Mouse (Mus musculus): ENCODE measurements around the gene Phactr4. TPM values are rescaled to one million over a fixed set of nuclear protein-coding genes. Genes with fewer than 3 reads are reported as not detected.

Gene Phactr4
- polyA plus RNA-seq, 1 experiment from 2014 or later, result 22.2 TPM

GRCm38 (mm10) chr4:132350854-132351253 is 71.4 kb downstream of the Phactr4 start:
- Histone ChIP-seq H3K36me3 (ENCODE audit: control insufficient read depth, insufficient read depth, low read length) (0 out of 2 replicates have a peak, but pooled peaks cover 3% of the 10 kb centered on the region), H3K4me1 (ENCODE audit: control insufficient read depth, insufficient read depth, low read length) (peaks cover 9% of the 10 kb centered on the region), H3K27me3 (ENCODE audit: control insufficient read depth, insufficient read depth, low read length) (no peaks in the 10 kb centered on the region), H3K4me3 (ENCODE audit: low read depth, low read length) (no peak overlapping the region), H3K4me2 (no peak overlapping the region), H3K9ac (ENCODE audit: low read length) (no peak overlapping the region), H3K27ac (ENCODE audit: low read depth, low read length) (no peak overlapping the region), H3K9me3 (ENCODE audit: control insufficient read depth, low read length) (no peaks in the 10 kb centered on the region)
- WGBS, result 63% methylated on average over 3 of the region's 3 CpGs
- DNase-seq (ENCODE audit: low spot score, missing footprints) (no peak), ATAC-seq (ENCODE audit: low FRiP score) (no peak)

- Histone ChIP-seq H3K27ac (ENCODE audit: low read depth, low read length) (no peak overlapping the region), H3K4me1 (ENCODE audit: control insufficient read depth, insufficient read depth, low read length) (peaks cover 9% of the 10 kb centered on the region), H3K4me3 (ENCODE audit: low read depth, low read length) (no peak overlapping the region), H3K4me2 (no peak overlapping the region), H3K27me3 (ENCODE audit: control insufficient read depth, insufficient read depth, low read length) (no peaks in the 10 kb centered on the region), H3K36me3 (ENCODE audit: control insufficient read depth, insufficient read depth, low read length) (0 out of 2 replicates have a peak, but pooled peaks cover 3% of the 10 kb centered on the region), H3K9ac (ENCODE audit: low read length) (no peak overlapping the region), H3K9me3 (ENCODE audit: control insufficient read depth, low read length) (no peaks in the 10 kb centered on the region)
- DNase-seq (ENCODE audit: low spot score, missing footprints) (peak; percentile 53), ATAC-seq (ENCODE audit: low FRiP score) (no peak)
- 35% methylated on average over 2 of the region's 2 CpGs for WGBS
Observed at GRCm38 (mm10) chr4:132350123-132350740, 72.1 kb downstream of the Phactr4 start.

DNA sequence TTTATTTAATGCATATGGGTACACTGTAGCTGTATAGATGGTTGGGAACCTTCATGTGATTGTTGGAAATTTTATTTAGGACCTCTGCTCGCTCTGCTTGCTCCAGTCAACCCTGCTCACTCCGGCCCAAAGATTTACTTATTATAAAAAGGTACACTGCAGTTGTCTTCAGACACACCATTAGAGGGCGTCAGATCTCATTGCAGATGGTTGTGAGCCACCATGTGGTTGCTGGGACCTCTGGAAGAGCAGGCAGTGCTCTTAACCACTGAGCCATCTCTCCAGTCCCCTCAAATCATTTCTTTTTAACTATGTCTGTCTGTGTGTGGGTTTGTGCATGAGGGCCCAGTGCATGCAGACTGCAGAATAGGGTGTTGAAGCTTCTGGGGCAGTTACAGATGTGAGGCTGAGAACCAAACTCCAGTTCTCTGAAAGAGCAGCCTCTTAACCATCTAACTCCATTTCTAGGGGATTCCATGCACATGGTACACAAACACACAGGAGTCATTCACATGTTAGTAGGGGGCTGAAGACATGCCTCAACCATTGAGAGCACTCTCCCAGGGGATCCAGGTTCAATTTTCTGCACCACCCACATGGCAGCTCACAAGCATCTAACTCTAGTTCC is 72.7 kb downstream of the Phactr4 start:
- DNase-seq (ENCODE audit: low spot score, missing footprints) (no peak), ATAC-seq (ENCODE audit: low FRiP score) (no peak)
- H3K27me3 ChIP-seq (ENCODE audit: control insufficient read depth, insufficient read depth, low read length), result no peaks in the 10 kb centered on the region
- no peak overlapping the region for H3K4me3 ChIP-seq (ENCODE audit: low read depth, low read length)
- H3K9me3 ChIP-seq (ENCODE audit: control insufficient read depth, low read length), result no peaks in the 10 kb centered on the region
- H3K36me3 ChIP-seq (ENCODE audit: control insufficient read depth, insufficient read depth, low read length), result 0 out of 2 replicates have a peak, but pooled peaks cover 3% of the 10 kb centered on the region
- no peak overlapping the region for H3K4me2 ChIP-seq
- no peak overlapping the region for H3K9ac ChIP-seq (ENCODE audit: low read length)
- WGBS, result 63% methylated on average over 3 of the region's 3 CpGs
- H3K4me1 ChIP-seq (ENCODE audit: control insufficient read depth, insufficient read depth, low read length), result peaks cover 12% of the 10 kb centered on the region
- no peak overlapping the region for H3K27ac ChIP-seq (ENCODE audit: low read depth, low read length)

- H3K4me2 ChIP-seq, result no peak overlapping the region
- H3K9me3 ChIP-seq (ENCODE audit: control insufficient read depth, low read length), result no peaks in the 10 kb centered on the region
- no peaks in the 10 kb centered on the region for H3K27me3 ChIP-seq (ENCODE audit: control insufficient read depth, insufficient read depth, low read length)
- H3K36me3 ChIP-seq (ENCODE audit: control insufficient read depth, insufficient read depth, low read length), result 0 out of 2 replicates have a peak, but pooled peaks cover 3% of the 10 kb centered on the region
- ATAC-seq (ENCODE audit: low FRiP score), result no peak
- no peak overlapping the region for H3K27ac ChIP-seq (ENCODE audit: low read depth, low read length)
- 54% methylated on average over 3 of the region's 3 CpGs for WGBS
- no peak overlapping the region for H3K9ac ChIP-seq (ENCODE audit: low read length)
- H3K4me3 ChIP-seq (ENCODE audit: low read depth, low read length), result no peak overlapping the region
- H3K4me1 ChIP-seq (ENCODE audit: control insufficient read depth, insufficient read depth, low read length), result peaks cover 18% of the 10 kb centered on the region
- DNase-seq (ENCODE audit: low spot score, missing footprints), result no peak
Observed at GRCm38 (mm10) chr4:132346661-132347060, 75.6 kb downstream of the Phactr4 start.

- Histone ChIP-seq H3K4me1 (ENCODE audit: control insufficient read depth, insufficient read depth, low read length) (peaks cover 18% of the 10 kb centered on the region), H3K9me3 (ENCODE audit: control insufficient read depth, low read length) (no peaks in the 10 kb centered on the region), H3K9ac (ENCODE audit: low read length) (no peak overlapping the region), H3K27ac (ENCODE audit: low read depth, low read length) (no peak overlapping the region), H3K36me3 (ENCODE audit: control insufficient read depth, insufficient read depth, low read length) (0 out of 2 replicates have a peak, but pooled peaks cover 3% of the 10 kb centered on the region), H3K4me3 (ENCODE audit: low read depth, low read length) (no peak overlapping the region), H3K4me2 (no peak overlapping the region), H3K27me3 (ENCODE audit: control insufficient read depth, insufficient read depth, low read length) (no peaks in the 10 kb centered on the region)
- WGBS, result 83% methylated on average over 4 of the region's 4 CpGs
- DNase-seq (ENCODE audit: low spot score, missing footprints) (no peak), ATAC-seq (ENCODE audit: low FRiP score) (no peak)
Observed at GRCm38 (mm10) chr4:132346261-132346660, 76.0 kb downstream of the Phactr4 start.

- H3K4me1 ChIP-seq (ENCODE audit: control insufficient read depth, insufficient read depth, low read length), result peaks cover 18% of the 10 kb centered on the region
- H3K4me3 ChIP-seq (ENCODE audit: low read depth, low read length), result no peak overlapping the region
- H3K27ac ChIP-seq (ENCODE audit: low read depth, low read length), result no peak overlapping the region
- DNase-seq (ENCODE audit: low spot score, missing footprints) (no peak), ATAC-seq (ENCODE audit: low FRiP score) (peak; percentile 13; the same call in 1 of the 2 replicates)
- H3K4me2 ChIP-seq, result no peak overlapping the region
- H3K27me3 ChIP-seq (ENCODE audit: control insufficient read depth, insufficient read depth, low read length), result no peaks in the 10 kb centered on the region
- H3K9me3 ChIP-seq (ENCODE audit: control insufficient read depth, low read length), result no peaks in the 10 kb centered on the region
- 46% methylated on average over 5 of the region's 5 CpGs for WGBS
- 0 out of 2 replicates have a peak, but pooled peaks cover under 1% of the 10 kb centered on the region for H3K36me3 ChIP-seq (ENCODE audit: control insufficient read depth, insufficient read depth, low read length)
- H3K9ac ChIP-seq (ENCODE audit: low read length), result no peak overlapping the region
Observed at GRCm38 (mm10) chr4:132345843-132346212, 76.5 kb downstream of the Phactr4 start.

- peak overlapping the region; percentile 81 for H3K4me3 ChIP-seq (ENCODE audit: low read depth, low read length)
Observed at GRCm38 (mm10) chr4:132345135-132345842, 77.0 kb downstream of the Phactr4 start.

DNA sequence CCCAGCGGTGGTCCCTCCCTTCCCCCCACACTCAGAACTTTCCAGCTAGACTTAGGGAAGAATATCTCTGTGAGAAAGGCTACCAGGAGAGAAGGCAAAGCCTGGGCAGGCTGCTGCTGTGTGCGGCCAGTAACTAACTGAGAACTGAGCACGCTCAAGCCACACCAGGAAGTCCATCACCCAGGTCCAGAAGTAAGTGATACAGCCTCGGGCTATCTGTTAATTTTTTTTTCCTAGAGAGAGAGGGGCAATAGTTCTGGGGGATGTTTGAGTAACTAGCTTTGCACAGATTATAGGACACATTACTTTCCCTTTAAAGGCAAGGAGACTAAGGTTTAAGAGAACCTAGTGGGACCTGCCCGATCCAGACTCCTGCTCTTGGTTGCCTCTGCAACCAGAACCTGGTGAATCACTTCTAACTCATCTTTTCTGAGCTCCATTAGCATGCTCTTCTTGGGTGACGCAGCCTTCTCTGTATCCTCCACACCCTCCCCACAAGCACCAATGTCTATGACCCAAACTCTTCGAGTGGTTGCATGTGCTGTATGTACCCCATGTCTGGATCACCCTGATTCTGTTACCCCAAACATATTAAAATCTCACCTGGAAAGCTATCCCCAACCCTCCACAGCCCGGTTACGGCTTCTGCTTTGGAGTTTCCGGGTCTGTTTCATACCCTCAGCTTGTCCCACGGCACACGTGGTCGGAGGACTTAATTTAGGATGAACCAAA is 77.7 kb downstream of the Phactr4 start:
- 10% methylated on average over 13 of the region's 13 CpGs for WGBS
- Histone ChIP-seq H3K4me2 (peak overlapping the region; percentile 87), H3K9ac (ENCODE audit: low read length) (peak overlapping the region; percentile 87), H3K36me3 (ENCODE audit: control insufficient read depth, insufficient read depth, low read length) (peaks cover under 1% of the 10 kb centered on the region; the same call in 1 of the 2 replicates), H3K9me3 (ENCODE audit: control insufficient read depth, low read length) (no peaks in the 10 kb centered on the region), H3K27ac (ENCODE audit: low read depth, low read length) (no peak overlapping the region), H3K27me3 (ENCODE audit: control insufficient read depth, insufficient read depth, low read length) (no peaks in the 10 kb centered on the region), H3K4me3 (ENCODE audit: low read depth, low read length) (peak overlapping the region; percentile 81), H3K4me1 (ENCODE audit: control insufficient read depth, insufficient read depth, low read length) (peaks cover 18% of the 10 kb centered on the region)
- peak; percentile 3; the same call in 1 of the 2 replicates for ATAC-seq (ENCODE audit: low FRiP score)
- DNase-seq (ENCODE audit: low spot score, missing footprints), result no peak

More at GRCm38 (mm10) chr4:132345135-132345842, 77.0 kb downstream of the Phactr4 start:
- H3K27ac ChIP-seq (ENCODE audit: low read depth, low read length), result no peak overlapping the region
- peak overlapping the region; percentile 87 for H3K9ac ChIP-seq (ENCODE audit: low read length)
- H3K9me3 ChIP-seq (ENCODE audit: control insufficient read depth, low read length), result no peaks in the 10 kb centered on the region
- under 1% methylated on average over 70 of the region's 83 CpGs for WGBS
- ATAC-seq (ENCODE audit: low FRiP score), result peak; percentile 88
- H3K4me2 ChIP-seq, result peak overlapping the region; percentile 87
- no peaks in the 10 kb centered on the region for H3K27me3 ChIP-seq (ENCODE audit: control insufficient read depth, insufficient read depth, low read length)
- peak; percentile 100 for DNase-seq (ENCODE audit: low spot score, missing footprints)
- no peaks in the 10 kb centered on the region for H3K36me3 ChIP-seq (ENCODE audit: control insufficient read depth, insufficient read depth, low read length)
- H3K4me1 ChIP-seq (ENCODE audit: control insufficient read depth, insufficient read depth, low read length), result peaks cover 18% of the 10 kb centered on the region
